Mouse (Mus musculus): ENCODE measurements around the gene Rxra. TPM values are rescaled to one million over a fixed set of nuclear protein-coding genes. Genes with fewer than 3 reads are reported as not detected.

The Rxra gene
- total RNA-seq, 4 experiments from 2014 or later, result 51.3 to 64.4 (median 56.7) TPM

- no peak for DNase-seq
These were observed 26.8 kb downstream of the Rxra start for GRCm38 (mm10) chr2:27702904-27703666.

GRCm38 (mm10) chr2:27703852-27704640 is 27.8 kb downstream of the Rxra start:
- DNase-seq, result peak; percentile 80

- no peak for DNase-seq
These were observed 28.4 kb downstream of the Rxra start for GRCm38 (mm10) chr2:27704641-27705040.

- no peak for DNase-seq
These were observed 34.7 kb downstream of the Rxra start for GRCm38 (mm10) chr2:27710871-27711382.

- no peak for DNase-seq
These were observed 36.4 kb downstream of the Rxra start for GRCm38 (mm10) chr2:27712626-27713025.

- no peak for DNase-seq
These were observed 37.1 kb downstream of the Rxra start for GRCm38 (mm10) chr2:27713378-27713777.

- peak; percentile 74 for DNase-seq
These were observed 37.9 kb downstream of the Rxra start for GRCm38 (mm10) chr2:27714131-27714530.

- DNase-seq, result no peak
These were observed 39.0 kb downstream of the Rxra start for GRCm38 (mm10) chr2:27715221-27715620.

- no peak for DNase-seq
These were observed 40.1 kb downstream of the Rxra start for GRCm38 (mm10) chr2:27716339-27716738.

GRCm38 (mm10) chr2:27718191-27718590 is 42.0 kb downstream of the Rxra start:
- peak; percentile 76 for DNase-seq

- DNase-seq, result no peak
These were observed 43.4 kb downstream of the Rxra start for GRCm38 (mm10) chr2:27719601-27720000.

- DNase-seq, result no peak
These were observed 45.4 kb downstream of the Rxra start for GRCm38 (mm10) chr2:27721611-27722010.

GRCm38 (mm10) chr2:27724729-27725316 is 48.6 kb downstream of the Rxra start:
- no peak for DNase-seq

- no peak for DNase-seq
These were observed 52.0 kb downstream of the Rxra start for GRCm38 (mm10) chr2:27727994-27728854.

- DNase-seq, result no peak
These were observed 52.8 kb downstream of the Rxra start for GRCm38 (mm10) chr2:27729009-27729408.

GRCm38 (mm10) chr2:27730002-27730905 is 54.0 kb downstream of the Rxra start:
- no peak for DNase-seq

GRCm38 (mm10) chr2:27733021-27733420 is 56.8 kb downstream of the Rxra start:
- no peak for DNase-seq

GRCm38 (mm10) chr2:27734328-27734727 is 58.1 kb downstream of the Rxra start:
- DNase-seq, result no peak

- DNase-seq, result no peak
These were observed 58.6 kb downstream of the Rxra start for GRCm38 (mm10) chr2:27734800-27735199.

- no peak for DNase-seq
These were observed 60.6 kb downstream of the Rxra start for GRCm38 (mm10) chr2:27736802-27737201.

GRCm38 (mm10) chr2:27738396-27738795 is 62.2 kb downstream of the Rxra start:
- no peak for DNase-seq
